Mouse (Mus musculus) megakaryocyte-erythroid progenitor cell, adult 5-6 weeks (primary cell): ENCODE results near the gene Cep170b. TPM values are rescaled to one million over a fixed set of nuclear protein-coding genes. Genes with fewer than 3 reads are reported as not detected.

Experiments used
- ATAC-seq: replicated peaks from 2 replicates; pipeline ENCODE4 v1.8.0; 2016; ENCODE audit warnings: mild to moderate bottlenecking, inconsistent platforms; ENCODE audit not compliant: severe bottlenecking, poor library complexity, low FRiP score, low TSS enrichment
- total RNA-seq, 2 experiments: library from RNA; stranded (forward) in 1 of 2; stranded (reverse) in 1 of 2; fragments of 200-1000, 215-1000 nt in 1 of 2; fragments of >200 nt in 1 of 2; fragmentation: Nextera tagmentation in 1 of 2; gene quantifications; 2 replicates each; pipeline ENCODE4 v1.2.3; 2014 to 2017

Cep170b gene
- total RNA-seq (2014; fragmentation: Nextera tagmentation) (0.07 and 2.0 TPM in 2 replicates), total RNA-seq (2017) (0.11 and 20.5 TPM in 2 replicates)

DNA sequence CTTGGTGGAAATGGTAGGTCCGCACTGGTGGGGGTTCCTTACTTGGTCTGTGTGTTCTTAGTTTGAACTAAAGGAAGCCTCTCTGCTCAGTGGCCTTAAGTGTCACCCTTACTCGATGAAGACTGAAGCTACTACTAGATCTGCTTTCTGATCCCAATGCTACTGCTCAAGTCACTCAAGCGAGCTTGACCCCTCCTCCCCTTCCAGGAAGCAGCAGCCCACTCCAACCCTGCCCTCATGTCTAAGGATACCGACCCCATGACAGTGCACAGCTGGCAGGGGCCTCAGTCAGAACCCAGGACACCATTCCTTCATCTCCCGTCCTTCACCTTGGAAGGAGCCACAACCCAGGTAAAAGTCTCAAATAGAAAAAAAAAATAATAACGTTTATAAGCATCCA, at the start of gene Cep170b:
Cep170b (plus strand) TSS at position 240 of the 400 bp plus-strand sequence.
- no peak for ATAC-seq

DNA sequence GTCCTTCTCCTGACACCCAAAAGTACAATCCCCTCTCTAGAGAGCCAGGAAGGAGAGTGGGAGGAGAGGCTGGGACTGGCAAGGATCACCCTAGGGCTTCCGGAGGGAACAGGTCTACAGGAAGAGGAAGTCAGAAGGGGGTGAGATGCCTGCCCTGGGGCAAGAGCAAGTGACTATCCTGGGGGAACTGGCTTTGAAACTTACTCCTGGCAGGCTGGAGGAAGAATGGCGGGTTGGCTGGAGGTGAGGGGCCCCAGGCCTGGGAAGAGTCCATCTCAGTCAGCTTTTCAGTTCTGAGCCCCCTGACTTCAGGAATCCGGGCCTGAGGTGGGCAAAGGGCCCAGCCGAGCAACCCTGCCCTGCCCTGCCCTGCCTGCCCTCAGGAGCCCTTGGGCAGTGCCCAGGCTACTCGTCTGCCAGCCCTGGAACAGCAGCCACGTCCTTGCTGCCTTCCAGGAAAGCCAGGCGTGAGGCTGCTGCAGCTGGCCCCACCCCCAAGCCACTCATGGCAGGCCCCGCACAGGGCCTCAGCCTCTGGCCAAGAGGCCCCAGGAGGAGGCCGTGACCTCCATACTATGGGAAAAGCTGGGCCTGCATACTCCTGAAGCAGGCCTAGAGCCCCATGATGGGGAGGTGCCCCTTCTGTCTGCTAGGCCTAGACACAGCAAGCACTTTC, 49.4 kb upstream of the Cep170b start:
- no peak for ATAC-seq

DNA sequence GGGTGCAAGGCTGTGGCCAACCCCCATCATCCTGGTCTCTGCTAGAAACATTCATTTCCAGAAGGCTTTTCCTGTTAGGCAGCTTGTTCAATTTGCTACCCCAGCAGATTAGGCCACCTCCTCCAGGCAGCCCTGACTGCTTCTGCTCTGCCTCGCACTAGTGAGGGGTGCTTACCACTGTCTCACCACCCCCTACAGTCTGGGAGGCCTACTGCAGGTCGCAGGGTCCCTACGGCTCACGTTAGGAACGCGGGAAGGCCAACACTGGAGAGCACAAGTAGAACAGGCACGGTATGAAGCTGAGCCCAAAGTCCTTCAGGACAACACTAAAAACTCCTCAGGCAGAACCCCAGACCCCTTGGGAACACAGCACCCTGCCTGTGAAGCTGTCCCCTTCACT, 48.4 kb upstream of the Cep170b start:
- ATAC-seq, result no peak

DNA sequence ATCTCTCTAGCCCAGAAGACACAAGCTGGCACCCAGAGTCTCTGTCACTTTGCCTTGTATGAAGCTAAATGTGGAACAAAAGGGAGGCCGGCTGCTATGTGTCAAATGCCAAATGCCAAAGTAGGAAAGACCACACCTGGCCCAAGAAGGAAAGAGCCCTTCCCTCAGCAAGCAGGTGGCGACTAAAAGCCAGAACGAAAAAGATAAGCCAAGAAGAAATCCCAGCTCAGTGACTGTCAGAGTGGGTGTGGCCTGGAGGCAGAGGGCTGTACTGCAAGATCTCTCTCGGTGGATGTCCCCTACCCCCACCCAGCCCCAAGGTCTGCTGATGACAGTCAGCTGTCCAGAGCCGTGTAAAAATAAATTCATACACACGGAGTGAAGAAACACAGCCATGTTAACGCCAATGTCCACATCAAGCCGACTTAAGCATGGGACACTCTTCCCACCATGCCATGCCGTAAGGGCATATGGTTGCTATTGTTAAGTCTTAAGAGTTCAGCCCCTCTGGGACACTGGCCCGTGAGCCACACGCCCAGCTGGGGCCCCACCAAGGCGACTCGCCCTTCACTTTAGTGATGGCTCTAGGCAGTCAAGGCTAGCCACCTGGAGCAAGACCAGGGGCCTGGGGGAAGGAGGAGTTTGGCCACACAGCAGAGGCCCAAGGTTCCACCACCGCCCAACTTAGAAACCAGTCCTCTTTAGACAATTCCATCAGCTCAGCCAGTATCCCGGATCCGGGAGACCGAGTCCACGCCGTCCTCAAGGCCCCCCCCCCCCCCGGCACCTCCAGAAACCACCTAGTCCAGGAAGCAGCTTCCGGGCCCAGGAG, 47.3 kb upstream of the Cep170b start:
- peak; percentile 43 for ATAC-seq

DNA sequence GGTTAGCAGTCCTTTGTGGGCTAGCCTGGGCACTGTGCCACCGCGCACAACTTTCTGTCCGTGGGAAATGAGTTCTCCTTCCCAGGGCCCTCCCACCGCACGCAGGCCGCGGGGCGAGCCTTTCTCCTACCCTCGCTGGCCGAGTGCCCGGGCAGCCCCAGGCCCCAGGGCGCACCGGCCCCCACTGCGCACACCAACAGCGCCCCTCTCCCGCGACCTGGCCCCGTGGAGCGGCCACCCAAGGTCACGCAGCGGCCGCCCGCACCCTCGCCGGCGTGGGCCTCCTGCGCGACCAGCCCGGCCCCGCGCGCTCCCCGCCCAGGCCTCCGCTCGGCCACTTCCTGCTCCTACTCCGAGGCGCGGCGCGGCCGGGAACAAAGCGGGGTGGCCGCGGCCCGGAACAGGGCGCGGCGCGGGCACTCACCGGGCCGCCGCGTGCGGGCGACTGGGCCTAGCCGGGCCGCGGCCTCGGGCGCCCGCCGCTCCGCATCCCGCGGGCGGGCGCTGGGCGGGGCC, 46.6 kb upstream of the Cep170b start:
- no peak for ATAC-seq

DNA sequence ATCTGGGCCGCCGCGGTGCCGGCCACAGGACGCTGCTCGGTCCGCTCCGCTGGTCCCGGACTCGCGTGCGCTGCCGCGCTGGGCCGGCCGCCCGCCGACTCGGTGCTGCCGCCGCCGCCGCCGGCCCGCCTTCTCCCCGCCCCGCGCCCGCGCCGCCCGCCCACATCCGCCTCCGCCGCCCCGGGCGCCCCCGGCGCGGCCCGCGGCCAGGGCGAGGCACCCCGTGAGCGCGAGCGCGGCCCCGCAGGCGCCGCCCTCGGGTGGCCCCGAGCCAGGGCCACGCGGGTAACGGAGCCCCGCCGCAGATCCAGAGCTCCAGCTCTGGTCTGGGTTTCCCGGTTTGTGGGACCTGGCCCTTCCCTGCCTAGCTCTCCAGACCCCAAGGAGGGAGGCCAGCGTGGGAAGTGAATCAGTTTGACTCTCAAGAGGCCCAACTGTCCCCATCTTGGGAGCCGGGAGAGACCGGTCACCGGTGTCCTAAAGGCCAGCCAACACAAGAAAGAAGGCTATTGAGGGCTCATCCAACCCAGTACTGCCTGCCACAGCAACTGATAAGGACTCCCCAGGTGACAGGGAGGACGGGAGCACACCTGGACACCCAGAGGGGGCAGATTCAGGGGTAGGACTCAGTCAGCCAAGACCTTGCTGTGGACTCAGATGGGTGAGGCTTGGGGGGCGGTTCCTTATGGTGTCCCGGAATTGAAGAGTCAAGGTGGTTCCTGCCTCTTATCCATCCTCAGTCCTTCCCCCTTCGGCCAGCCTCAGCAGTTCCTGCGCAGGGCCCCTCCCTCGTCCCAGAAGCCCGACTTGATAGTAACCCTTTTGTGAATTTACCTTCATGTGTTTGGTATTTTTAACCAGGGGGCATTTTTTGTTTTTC, 45.9 kb upstream of the Cep170b start, which contains the start of gene Akt1:
Akt1 (minus strand) TSS at position 753 of the 880 bp plus-strand sequence.
- ATAC-seq, result peak; percentile 58

DNA sequence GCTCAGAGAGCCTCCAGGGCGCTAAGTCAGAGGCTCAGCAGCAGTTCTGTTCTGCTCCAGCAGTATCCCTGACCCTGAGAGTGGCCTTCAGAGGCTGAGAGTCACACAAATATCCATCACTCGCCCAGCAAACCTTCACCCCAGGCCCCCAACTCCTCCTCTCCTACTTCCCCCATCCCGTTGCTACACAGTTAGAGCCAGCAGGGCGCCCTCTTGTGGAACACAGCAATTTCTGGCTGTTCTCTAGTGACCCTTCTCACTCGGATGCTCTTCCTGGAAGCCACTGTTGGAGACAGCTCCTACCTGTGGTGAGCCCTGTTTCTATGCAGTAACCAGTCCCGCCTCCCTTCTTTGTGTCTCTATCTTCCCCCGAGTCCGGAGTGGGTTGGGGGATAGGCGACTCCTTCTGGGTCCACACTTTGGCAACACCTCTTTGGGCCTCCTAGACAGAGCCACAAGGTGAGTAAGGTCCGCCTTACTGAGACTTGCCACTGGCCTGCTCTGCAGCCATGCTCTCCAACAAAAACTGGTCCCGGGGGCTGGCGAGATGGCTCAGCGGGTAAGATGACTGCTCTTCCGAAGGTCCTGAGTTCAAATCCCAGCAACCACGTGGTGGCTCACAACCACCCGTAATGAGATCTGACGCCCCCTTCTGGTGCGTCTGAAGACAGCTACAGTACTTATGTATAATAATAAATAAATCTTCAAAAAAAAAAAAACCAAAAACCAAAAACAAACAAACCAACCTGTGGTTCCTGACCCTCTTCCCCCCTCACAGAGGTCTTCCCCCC, 44.8 kb upstream of the Cep170b start:
- ATAC-seq, result peak; percentile 57

DNA sequence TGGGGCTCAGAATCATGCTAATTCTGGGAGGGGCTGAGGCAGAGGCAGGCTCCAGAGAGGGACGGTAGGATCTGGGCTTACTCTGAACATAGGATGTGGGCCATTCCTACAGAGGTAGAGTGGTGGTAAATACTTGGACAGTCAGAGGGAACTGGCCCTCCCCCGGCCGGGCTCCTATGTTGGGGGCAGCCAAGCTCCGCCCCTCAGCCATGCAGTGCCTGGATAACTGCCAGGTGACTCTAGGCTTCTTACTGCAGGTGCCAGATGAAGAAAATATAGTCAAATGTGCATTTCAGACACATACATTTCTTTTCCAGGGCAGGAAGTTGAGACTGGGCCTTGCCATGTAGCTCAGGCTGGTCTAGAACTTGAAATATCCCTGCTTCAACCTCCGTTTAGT, 43.2 kb upstream of the Cep170b start:
- no peak for ATAC-seq

DNA sequence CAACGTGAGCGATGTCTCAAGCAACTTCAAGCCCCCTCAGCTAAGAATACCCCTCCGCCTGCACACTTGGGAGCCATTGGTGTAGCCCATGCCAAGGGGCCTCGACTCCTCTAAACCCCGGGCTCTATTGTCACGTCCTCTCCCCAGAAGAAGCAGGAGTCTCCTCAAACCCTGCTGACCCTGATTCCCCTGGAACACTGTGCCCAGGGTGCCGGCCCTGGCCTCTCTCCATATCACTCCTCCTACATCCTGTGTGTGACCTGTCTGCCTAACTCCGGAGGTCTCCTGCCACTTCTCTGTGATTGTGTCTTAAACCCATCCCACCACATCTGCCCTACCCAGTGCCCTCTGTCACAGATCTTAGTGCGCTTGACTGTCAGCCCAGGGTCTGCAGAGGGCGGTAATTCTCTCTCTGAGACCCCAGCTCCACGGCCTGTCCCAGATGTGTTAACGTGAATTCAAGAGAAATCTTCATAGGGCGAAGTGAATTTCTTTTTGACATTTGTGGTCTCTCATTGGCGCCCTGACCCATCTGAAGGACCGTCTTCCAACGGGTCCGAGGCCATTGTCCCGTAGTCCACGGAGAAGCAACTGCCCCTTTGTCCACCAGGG, 42.2 kb upstream of the Cep170b start:
- ATAC-seq, result no peak

DNA sequence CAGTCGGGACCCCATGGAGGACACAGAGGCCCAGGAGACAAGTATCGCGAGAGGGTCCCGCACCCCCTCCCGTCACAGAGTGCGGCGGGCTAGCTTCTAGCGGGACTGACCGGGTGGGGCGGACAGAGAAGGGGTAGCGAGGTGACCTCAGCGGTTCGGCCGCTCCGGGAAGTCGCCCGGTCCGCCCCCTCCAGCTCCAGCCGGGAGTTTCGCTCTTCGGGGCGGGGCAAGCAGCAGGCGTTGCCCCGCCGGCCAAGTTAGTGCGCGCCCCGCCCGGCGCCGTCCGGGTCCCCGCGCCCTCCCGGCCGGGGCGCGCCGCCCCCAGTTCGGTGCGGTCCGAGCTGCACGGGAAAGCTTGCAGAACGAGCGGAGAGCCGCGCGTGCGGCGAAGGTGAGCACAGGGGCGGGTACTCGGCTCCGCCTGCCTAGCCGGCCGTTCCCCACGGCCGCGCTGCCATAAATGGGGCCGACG, 41.7 kb upstream of the Cep170b start, which contains the start of gene Zbtb42:
Zbtb42 (plus strand) TSS at position 274 of the 472 bp plus-strand sequence.
- 0 out of 2 replicates have a peak, but pooled peaks have one; percentile 5 for ATAC-seq

DNA sequence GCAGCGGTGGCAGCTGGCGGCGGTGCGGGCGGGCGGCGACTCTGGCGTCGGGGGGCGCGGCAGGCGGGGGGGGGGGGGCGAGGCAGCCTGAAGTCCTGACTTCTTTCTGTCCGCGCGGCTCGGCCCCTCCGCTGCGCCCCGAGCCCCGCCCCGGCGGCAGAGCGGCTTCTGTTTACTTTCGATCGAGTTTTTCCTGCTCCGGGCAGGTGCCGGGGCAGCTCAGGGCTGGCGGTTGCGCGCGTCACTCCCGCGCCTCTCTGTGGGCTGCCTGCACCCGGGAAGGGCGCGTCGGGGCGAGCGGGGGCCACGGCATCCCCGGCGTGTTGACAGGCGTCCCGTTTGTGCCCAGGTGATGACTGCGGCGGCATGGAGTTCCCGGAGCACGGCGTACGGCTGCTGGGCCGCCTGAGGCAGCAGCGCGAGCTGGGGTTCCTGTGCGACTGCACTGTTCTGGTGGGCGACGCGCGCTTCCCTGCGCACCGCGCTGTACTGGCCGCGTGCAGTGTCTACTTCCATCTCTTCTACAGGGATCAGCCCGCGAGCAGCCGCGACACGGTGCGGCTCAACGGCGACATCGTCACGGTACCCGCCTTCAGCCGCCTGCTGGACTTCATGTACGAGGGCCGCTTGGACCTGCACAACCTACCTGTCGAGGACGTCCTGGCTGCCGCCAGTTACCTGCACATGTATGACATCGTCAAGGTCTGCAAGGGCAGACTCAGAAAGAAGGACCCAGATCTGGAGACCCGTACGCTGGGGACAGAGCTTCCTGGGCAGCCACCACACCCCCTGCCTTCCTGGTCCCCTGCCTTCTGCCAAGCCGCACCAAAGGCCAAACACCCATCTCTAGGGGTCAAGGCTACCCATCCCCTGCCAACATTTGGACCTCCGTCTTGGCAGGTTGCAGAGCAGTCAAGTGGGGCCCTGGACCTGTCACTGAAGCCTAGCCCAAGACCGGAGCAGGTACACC, 40.9 kb upstream of the Cep170b start:
- no peak for ATAC-seq

DNA sequence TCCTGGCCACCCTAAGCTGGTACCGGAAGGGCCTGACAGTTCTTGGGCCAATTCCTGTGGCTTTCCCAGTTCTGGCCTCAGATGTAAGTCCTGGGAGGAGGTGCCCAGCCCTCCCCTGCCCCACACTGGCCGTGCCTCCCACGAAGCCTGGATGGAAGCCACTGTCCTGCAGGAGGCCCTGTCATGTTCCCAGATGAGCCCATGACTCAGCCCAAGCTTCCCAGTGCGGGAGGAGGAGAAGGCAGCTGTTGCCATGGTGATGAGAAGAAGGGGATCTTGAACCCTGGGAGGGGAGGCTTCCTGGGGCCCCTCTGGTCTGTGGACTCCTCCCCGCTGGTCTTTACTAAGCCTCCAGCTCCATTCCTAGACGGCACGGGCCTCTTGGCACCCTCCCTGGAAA, 36.9 kb upstream of the Cep170b start:
- ATAC-seq, result no peak

DNA sequence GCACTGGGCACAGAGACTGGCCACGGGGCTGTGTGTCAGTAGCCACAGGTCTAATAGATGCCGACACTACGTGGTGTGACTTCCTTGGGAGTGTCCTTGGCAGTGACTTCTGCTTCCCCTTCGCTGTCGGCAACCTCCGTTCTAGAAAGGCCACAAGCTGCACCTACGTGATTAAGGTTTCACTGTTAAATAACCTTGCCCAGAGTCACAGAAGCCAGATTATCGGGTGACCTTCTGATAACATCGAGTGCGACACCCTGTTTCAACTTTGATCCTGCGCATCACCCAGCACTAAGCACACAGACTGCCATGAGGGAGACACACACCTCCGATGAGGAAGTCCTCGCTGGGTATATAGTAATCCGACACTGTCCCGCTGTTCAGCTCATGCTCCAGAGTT, 31.8 kb upstream of the Cep170b start:
- ATAC-seq, result peak; percentile 50; the same call in 1 of the 2 replicates

DNA sequence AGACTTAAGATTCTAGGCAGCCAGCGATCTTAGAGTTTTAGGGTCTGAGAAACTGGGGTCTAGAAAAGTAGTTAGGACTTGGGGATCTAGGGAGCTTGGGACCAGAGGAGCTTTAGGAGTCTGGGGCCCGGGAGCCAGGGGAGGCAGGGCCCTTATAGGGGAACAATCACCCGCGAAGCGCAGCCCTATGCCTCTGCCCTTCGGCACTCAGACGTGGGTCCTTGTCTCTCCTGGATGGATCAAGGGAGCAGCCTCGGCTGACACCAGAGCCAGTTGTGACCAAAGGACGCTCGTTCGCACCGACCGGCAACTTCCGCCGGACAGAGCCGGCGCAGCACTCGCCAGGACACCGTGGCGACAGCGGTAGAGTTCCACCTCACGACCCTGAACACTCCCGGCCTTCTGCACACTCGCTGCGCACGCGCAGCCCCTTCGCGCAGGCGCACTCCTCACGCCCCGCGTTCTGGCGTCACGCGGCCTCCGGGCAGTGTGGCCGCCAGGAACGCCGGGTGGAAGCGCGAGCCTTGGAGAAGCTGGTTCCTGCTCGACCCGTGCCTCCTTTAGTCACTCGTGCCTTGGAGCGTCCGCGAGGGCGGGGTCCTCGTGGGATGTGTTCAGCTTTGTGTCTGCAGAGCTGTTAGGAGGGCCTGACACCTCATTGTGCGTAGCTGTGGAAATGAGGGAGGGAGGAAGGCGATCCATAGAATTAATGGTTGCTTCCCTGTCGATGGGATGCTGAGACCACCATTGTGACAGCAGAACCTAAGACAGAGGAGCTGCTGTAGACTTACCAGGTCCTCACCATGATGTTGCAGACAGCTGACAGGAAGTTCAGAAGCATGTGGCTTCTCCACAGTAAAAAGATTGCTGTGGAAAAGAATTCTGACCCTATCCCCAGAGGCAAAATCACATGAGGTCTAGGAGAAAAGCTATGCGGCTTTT, 26.8 kb upstream of the Cep170b start:
- peak; percentile 92 for ATAC-seq

DNA sequence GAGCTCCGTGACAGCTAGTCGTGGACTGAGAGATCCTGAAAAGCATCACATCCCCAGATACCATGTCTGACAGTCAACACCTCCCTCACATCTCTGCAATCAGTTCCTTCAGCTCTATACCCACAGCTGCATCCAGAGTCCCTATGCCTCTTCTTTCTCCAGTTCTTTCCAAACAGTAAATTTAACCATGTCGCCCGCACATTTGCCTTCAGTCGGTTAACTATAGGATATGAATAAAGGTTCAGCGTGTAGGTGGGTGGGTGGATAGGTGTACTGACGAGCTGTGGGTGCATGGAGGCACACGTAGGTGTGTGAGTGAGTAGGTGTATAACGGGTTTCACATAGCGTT, 26.2 kb upstream of the Cep170b start:
- no peak for ATAC-seq

DNA sequence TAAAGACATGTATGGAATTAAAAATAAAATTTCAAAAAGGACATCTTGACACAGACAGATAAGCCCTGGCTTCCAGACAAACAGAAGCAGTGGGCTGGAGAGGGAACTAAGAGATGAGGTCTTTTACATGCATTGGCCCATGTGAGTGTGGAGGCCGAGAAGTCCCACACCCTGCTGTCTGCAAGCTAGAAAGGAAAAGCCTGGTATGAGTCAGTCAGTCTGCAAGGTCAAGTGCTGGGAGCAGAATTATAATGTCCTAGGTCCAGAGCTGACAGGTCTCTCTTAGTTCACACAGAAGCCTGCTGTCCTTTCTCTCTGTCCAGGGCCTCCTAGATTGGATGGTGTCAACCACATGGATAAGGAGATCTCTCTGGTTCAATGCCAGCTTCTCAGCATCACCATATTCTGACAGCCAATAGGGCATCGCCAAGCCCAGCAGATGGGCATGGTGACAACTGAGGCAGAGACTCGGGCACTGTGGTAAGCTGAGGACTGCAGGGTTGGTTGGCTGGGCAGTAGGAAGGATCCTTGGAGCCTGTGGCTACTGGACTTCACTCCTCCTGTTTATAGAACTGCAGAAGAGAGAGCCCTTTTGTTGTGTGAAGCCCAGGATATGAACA, 23.3 kb upstream of the Cep170b start:
- no peak for ATAC-seq
